Mouse (Mus musculus): ENCODE measurements at regions not wholly inside any gene's neighbourhood (a gene's known extent, or its start where the extent isn't known, plus 50 kb on each side); places are given as distances from the start of the nearest gene placed in this dataset.

DNA sequence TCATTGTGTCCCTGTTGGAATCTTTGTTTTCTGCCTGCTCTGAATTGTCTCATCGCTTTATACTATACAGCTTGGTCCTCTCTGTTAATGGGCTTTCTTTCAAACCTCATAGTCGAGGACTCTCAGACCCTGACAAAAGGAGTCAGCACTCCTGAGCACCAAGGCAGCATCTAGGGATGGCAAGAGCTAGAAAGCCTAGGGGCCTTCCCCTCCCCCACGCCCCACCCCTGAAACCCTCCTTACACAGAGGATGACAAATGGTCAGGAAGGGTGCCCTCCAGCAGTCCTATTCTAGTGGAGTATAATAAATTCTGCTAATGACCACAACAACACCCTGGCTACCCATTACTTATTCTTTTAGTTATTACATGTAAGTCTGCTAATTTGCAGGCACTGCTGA lies 74.4 kb downstream of the Tbx19 start:
- in situ Hi-C loops (cut with MboI, MseI): no loop called here

DNA sequence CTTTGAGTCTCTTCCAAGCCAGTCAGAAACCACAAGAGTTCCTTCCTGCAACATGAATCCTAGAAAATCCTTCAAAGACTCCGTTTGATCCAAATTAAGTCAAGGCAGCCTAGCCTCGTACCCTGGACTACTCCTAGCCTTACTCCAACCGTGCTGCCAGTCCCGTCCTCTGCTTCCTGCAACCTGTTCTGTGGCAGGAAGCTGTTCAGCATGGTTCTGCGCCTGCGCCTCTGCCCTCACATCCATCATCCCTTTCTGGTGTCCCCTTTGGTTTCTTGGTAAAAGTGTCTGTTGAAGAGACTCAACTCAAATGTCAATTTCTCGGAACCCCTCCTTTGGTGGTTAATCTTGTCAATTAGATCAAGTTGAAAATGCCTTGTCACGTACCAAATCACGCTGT lies 75.8 kb downstream of the Tbx19 start:
- in situ Hi-C loops (cut with MboI, MseI): no loop called here

DNA sequence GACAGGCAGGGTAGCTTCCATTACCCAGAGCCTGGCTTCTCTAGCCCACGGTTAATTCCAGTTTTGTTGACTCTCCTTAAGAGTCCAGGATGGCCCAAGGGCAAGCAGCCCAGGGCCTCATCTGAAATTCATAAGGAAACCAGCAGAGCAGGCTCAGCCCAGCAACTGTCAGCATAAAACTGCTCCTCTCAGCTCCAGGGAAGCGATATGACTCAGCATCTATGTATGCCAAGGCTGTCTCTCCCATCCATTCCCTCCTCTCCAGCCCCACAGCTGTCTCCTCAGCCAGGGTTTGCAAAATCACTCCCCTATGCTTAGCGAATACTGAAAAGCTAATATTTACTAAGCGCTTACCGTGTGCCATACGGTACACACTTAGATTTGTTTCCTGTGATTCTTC lies 76.4 kb downstream of the Tbx19 start:
- in situ Hi-C loops (cut with MboI, MseI): no loop called here

DNA sequence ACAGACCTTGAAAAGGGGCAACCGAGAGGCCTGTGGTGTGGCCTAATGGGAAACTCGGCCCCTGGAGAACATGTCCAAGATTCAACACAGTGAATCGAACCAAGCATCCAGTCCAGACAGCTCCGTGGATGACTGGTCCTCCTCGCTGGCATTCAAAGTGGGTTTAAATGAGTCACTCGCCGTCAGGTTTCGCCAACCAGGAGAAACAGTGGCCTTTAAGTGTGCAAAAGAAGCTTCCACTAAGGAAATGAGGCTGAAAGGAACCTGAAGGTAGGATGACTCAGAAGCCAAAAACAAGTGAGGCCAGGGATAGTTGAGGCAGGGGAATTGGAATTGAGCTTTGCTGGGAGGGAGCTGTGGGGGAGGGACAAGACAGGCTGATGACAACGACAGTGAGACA lies 80.2 kb downstream of the Tbx19 start:
- in situ Hi-C loops (cut with MboI, MseI): no loop called here

DNA sequence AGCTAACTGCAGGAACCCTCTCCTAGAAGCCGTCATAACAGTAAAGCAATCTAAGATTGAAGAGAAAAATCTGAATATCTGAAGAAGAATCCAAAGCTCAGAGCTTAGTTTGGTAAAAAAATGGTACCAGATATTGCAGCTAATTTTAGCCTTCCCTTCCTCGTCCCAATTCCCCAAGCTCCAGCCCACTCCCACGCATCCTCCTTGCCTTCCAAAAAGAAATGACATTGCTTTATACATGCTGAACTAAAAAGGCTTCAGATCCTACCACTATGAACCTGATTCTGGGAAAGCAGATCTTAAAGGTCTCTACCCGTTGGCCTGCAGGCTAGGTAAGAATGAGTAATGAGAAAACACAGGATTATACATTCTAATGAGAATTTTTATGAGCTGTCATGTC lies 83.3 kb downstream of the Tbx19 start:
- in situ Hi-C loops (cut with MboI, MseI): no loop called here

DNA sequence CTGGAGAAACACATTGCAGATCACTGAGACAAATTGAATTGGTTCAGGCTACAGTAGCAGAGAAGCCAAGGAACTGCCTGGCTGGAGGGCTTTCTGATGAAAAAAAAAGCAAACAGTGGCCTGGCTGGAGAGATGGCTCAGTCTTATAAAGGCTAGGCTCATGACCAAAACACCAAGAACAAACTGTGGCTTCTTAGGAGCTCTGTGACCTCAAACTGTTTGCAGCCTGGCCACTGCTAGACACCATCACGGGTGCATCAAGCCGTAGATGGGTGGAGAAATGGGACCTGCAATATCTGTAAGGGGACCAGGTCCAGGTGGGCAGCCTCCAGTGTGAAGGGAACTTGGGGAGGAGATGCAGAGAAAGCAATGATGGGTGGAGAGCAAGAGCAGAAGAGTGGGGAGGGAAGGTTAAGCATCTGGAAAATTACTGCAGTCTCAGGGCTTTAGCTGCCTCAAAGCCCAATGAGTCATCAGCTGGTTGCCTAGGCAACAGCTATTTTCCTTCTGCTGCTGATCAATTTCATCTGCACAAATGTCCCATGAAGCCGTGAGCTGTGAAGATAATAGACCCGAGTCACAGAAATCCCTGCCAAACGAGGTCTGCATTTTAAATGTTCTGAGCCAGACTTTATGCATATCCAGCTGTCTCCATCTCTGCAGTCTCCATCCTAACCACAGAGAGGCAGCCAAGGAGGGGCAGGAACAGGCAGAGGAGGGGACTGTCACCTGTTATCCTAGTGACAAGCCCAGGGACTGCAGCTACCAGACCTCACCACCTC lies 85.1 kb downstream of the Tbx19 start:
- in situ Hi-C loops (cut with MboI, MseI): no loop called here

DNA sequence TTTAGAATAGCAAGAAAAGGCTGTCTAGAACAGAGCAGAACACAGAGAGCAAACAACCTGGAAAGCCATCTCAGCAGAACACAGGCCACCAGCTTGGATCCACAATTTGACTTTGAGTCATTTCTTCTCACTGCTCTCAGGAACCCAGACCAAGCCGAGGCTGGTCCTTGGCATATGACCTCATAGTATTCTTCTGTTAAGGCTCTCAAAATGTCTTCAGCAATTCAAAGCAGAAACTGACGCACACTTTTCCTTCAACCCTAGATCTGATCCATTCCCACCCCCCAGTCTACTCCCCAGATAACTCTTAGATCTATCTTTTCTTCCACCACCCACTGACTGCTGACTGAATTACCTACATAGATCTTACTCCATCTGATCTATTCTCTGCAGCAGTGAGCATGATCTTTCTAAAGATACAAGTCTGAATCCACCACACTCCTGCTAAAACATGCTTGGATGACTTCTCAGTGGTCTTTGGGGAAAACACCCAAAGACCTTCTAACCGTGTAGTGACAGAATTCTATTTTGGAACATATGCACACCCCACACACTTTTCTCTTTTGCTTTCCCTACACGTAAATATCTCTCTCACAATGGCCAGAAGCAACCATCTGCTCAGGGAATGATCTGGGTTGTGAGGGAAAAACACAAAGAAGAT lies 88.6 kb downstream of the Tbx19 start:
- in situ Hi-C loops (cut with MboI, MseI): no loop called here

DNA sequence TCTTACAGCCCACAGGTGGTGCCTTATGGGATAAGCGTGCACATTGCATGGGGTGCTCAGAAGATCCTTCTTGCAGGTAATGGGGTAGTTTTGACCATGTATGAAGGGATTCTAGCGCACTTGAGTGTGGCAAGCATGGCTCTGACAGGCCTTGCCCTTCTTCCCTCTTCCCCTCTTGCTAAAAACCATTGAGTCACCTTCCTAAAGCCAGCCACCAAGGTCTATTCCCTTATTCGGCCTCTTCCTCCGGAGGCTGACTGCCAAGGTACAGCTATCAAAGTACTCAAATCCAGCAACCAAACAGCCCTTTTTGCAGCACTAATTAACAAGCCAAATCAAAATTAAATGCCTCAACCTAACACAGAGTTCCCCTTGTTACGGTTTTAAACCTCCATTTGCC lies 95.6 kb downstream of the Tbx19 start:
- in situ Hi-C loops (cut with MboI, MseI): loop anchor here (5.0 kb wide), 1 partner anchor 1018 kb away; the partner anchor contains the start of gene Sele

DNA sequence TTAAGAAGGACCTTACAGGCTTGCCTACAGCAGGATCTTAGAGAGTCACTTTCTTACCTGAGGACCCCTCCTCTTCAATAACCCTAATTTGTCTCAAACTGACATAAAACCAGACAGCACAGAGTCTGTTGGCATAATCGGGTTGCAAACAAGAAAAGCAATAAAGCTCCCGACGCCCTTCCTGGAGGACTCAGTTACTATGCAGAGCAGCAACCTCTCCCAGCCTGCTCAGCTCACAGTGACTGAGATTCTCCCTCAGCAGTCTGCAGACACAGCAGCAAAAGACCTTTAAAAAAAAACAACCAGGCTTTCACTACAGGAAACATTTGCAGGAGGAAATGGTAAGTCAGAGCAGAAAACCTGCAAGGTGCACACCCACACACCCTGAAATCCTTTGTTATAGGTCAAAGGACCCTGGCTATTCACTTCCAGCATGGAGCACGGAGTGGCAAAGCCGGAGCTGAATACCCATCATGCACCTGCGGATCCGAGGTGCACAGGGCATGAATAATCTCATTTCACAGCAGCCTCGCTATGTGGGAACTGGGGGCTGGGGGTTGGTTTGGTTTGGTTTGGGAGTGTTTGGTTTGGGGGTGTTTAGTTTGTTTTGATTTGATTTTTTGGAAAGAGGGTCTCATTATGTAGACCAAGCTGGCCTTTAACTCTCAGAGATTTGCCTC lies 97.6 kb downstream of the Tbx19 start:
- in situ Hi-C loops (cut with MboI, MseI): no loop called here

DNA sequence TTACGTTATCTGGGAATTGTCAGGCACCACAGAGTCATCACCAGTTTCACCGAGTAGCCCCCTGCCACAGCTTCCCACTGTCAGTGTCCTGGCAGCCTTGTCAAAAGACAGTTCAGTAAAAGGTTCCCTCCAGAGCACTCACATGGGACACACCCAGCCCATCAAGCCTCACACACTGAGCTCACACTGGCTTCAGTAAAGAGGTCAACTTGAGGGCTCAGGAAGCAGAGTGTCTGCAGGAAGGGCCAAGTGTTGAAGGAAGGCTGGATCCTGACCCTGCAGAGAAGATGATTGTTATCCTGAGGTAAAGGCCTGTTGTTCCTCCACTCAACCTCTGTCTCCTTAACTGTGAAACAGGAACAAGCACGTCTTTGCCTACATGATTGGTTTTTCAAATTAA lies 99.2 kb downstream of the Tbx19 start:
- in situ Hi-C loops (cut with MboI, MseI): no loop called here

DNA sequence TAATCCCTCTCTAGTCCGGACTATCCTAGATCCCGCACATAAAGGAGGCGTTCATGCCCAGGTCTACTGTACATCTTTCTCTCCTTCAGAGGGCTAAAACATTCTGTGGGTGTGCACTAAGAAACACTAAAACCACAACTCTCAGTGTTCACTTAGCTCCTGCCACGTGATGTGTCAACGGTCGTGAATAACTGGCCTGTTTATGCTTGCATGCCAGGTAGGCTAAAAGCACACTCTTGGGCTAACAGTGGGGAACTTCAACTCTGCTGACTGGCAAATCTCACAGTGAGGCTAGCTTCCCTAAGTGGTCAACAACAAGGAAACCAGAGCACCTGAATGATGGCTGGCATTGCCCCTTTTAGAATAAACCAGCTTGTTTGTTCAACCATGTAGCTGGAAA lies 106.3 kb downstream of the Tbx19 start:
- in situ Hi-C loops (cut with MboI, MseI): no loop called here

DNA sequence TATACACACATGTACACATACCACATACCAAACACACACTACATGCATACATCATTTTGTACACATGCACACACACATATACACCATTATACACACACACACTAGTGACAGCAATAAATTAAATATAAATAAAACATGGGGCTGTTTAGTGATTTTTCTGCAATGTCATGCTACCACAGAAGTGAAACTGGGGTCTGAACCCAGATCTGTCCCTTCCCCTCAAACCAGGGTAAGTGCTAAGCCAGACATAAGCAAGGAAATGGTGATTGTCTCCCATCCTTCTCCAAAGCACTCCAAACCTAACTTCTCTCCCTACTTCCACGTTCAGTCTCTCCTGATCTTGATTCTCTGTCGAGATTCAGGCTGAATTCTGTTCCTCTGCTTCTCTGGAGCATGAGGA lies 109.3 kb downstream of the Tbx19 start:
- in situ Hi-C loops (cut with MboI, MseI): no loop called here

DNA sequence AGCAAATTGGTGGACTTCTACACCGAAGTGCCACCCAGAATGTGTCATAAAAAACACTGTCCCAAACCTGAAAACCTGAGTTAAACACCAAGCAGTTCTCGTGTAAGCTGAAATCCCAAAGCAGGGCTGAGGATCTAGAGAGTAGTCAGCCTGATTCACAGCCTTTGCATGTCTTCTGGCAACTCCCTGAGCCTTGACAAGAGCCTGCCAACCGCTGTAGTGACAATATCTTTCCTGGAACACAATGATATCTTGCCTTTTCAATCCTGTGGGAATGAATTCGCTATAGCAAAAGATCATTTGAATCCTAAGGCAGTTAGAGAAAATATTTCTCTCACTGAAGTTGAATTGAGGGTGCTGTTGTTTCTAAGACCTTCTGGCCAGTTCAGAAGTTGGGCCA lies 110.4 kb downstream of the Tbx19 start:
- in situ Hi-C loops (cut with MboI, MseI): no loop called here

DNA sequence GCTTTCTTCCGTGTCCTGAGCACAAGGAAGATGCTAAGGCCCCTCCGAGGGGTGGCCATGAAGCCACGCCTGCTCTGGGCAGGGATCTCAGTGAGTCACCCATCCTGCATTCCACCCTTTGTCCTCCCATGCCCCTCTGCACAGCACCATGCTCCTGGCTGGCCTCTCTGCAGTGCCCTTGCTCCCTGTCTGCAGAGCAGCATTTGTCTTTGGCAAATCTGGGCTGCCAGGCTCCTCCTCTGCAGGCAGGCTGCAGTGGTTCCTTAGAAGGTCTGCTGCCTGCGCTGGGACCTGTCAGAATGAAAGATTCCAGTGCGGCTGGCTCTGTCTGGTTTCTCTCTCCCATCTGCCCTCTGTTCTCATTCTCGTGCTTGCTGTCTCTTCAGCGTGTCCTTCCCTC lies 111.3 kb upstream of the Xcl1 start:
- in situ Hi-C loops (cut with MboI, MseI): loop anchor here (5.0 kb wide), 1 partner anchor 1004 kb away; no protein-coding TSS in a partner anchor

DNA sequence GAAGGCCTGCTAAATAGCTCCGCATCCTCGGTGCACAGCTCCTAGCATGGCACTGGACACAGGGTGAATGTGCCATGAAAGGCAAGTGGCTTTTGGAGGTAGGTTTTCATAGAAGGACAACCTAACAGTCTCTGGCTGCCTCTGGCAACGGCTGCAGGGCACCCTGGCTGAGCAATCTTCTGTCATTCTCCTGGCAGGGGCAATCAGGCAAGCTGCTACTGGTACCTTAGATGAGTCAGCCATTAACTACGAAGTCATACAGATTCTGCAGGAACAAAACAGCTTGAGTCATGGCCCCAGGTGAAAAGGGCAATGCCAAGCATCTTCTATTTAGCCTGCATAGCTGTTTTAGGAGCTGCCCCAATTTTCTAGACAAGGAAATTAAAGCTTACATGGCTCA lies 110.7 kb upstream of the Xcl1 start:
- in situ Hi-C loops (cut with MboI, MseI): loop anchor here (5.0 kb wide), 1 partner anchor 1004 kb away; no protein-coding TSS in a partner anchor

DNA sequence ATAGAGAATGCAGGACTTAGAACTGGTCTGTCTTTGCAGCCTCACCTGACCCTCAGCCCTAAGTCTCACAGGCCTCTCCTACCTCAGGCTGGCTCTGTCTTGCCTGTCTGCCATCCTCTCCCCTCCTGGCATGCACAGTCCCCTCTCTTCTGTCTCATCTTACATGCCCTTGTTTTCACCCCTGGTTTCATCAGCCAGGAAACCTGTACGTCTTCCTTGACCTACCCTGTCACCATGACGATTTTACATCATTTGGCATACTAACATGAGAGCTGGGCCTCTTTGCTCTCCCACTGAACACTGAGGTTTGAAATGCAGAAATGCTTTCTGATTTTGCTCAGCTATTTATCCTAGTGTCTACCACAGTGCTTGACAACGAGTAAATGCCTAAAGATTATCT lies 108.0 kb upstream of the Xcl1 start:
- in situ Hi-C loops (cut with MboI, MseI): no loop called here

DNA sequence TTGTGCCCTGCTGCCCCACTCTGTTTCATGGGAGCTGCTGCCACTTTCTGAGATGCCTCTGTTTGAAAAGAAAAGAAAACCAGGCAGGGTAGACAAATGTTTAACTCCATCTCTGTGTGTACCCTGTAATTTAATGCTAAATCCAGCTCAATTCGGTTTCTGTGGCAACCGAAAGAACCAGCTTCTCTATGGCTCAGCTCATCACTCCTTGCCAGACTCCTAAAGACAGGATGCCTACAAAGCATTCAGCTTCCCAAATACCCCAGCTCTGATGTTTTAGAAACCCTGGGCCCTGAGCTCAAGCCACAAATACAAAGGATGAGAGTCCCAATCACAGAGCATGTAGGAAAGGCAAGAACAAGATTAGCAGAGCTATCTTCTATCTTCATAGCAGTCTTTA lies 106.8 kb upstream of the Xcl1 start:
- in situ Hi-C loops (cut with MboI, MseI): no loop called here

DNA sequence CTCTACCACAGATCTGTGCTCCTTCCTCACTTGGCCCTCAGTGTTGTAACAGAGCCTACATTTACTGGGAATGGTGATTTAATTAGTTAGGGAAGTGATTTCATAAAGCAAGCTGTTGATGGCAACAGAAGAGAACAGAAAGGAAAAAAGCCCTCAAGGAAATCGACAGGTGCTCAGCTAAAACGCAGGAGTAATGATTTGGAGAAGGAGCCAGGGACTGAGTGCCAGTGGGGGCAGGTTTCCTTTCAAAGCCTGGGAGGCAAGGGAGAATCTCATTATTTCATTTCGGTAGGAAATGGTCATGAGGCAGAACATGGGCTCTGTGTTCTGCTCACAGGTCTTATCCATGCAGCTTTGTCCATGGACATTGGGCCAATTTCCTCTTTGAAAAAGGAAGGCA lies 101.3 kb upstream of the Xcl1 start:
- in situ Hi-C loops (cut with MboI, MseI): loop anchor here (10.0 kb wide), 1 partner anchor 1182 kb away; no protein-coding TSS in a partner anchor

DNA sequence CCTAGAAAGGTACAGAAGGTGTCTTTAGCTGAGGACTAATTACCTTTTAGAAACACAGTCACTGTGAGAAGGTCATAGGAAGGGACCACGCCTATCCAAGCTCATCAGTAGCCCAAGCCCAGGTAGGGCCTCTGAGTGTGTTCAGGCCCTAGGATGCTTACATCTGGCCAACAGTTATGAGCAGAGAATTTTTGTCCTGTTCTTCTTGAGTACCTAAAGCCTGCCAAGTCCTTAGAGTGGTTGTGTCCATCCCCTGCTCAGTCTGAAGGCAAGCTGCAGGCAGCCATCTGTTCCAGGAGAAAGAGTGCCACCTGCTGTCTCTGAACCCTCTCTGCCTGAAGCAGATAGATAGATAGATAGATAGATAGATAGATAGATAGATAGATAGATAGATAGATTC lies 100.3 kb upstream of the Xcl1 start:
- in situ Hi-C loops (cut with MboI, MseI): loop anchor here (10.0 kb wide), 1 partner anchor 1181 kb away; no protein-coding TSS in a partner anchor

DNA sequence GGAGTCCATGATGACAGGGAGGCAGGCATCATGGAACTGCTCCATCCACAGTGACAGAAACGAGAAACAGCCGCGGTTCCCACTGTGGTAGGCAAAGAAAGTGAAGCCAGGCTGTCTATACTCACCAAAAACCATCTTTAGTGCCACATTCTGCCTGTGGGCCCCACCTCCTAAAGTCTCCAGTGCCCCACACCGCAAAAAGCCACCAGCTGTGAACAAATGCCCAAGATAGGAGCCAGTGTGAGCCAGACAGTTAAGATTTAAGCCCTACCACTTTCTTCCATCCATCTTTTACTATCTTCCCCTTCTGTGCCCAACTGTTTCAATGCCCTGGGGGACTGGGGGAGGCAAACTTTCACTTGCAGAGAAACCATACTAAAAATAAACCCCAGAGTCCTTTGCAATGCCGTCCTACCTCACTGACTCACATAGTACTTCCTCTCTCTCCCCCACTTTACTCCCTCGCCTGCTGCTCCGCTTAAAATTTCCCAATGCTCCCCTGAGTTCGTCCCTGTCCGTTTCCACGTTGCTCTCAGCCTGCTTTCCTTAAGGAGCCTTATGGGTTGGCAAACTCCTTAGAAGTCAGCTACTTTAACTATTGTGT lies 85.7 kb upstream of the Xcl1 start:
- in situ Hi-C loops (cut with MboI, MseI): no loop called here

DNA sequence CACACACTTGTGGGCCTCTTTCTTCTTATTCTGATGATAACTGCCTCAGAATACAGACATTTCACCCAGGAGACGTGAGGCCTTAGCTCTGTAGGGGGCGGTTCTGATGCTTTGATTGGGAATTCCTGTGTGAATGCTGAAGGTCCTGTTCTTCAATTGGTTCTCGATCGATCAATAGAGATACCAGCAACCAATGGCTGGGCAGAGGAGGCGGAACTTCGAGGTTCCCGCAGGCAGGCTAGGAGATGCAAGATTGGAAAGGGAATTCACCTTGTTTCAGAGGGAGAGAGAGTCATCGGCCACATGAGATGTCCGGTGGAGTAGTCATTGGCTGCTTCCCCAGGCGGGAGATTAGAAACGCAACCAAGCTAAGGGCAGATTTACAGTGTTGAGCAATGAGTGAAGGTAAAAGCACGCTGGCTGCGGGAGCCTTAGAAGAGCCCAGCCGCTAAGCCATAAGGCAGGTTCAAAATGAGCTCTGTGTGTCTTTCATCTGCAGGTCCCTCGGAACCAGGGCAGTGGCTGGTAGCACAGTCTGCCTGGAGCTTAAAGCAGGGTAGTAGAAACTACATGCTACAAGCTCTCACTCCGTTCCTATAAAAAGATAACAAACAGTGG lies 83.5 kb upstream of the Xcl1 start:
- in situ Hi-C loops (cut with MboI, MseI): no loop called here

DNA sequence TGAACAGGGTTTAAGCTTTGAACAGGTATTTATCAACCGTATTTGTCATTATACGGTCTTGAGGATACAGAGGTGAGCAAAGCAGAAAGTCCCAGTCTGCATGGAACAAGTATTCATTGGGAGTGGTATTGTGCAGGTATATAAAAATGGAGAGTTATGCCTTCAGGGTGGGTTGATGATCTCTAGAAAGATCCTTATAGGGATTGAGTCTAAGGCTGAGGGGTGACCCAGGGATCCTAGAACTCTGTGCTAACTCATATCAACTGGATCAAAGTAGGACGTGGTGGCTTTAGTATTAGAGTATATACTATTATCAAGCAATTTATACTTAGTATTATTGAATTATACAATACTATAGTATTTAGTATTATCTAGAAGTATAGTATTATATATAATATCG lies 82.9 kb upstream of the Xcl1 start:
- in situ Hi-C loops (cut with MboI, MseI): no loop called here
